Mouse (Mus musculus): Measurements from ENCODE around the gene Tmem211.

GRCm38 (mm10) chr5:113209401-113209750 is 17.3 kb upstream of the Tmem211 start:
- no peak for TF ChIP-seq CTCF (IDR thresholded peaks at IDR 0.05; ENCODE audit: low read depth, low read length)
- TF ChIP-seq POLR2A (IDR thresholded peaks at IDR 0.05; ENCODE audit: borderline replicate concordance, low read depth, low read length), result no peak

Data from bone marrow macrophage, adult 2 months (primary cell).